Mouse (Mus musculus) adrenal gland, postnatal 14 days (tissue): Measurements from ENCODE around the gene Nr4a3. TPM values are rescaled to one million over a fixed set of nuclear protein-coding genes. Genes with fewer than 3 reads are reported as not detected.

Source experiments
- DNase-seq: peaks from one replicate; pipeline ENCODE4 v3.0.0; 2021; ENCODE audit warnings: mixed read lengths
- total RNA-seq: library from RNA; stranded (reverse); gene quantifications from 2 replicates; pipeline ENCODE4 v1.2.3, GENCODE M21; 2021

The Nr4a3 gene
- total RNA-seq, 1 experiment from 2014 or later: 108 TPM

- DNase-seq: no peak
Observed at GRCm38 (mm10) chr4:48108591-48108990, 63.6 kb downstream of the Nr4a3 start.

GRCm38 (mm10) chr4:48110331-48110730 is 65.4 kb downstream of the Nr4a3 start:
- no peak for DNase-seq

GRCm38 (mm10) chr4:48116191-48116590 is 71.2 kb downstream of the Nr4a3 start:
- peak; percentile 65 for DNase-seq

GRCm38 (mm10) chr4:48124416-48124772 is 79.4 kb downstream of the Nr4a3 start:
- DNase-seq: peak; percentile 59

- peak; percentile 95 for DNase-seq
Observed at GRCm38 (mm10) chr4:48124773-48125469, 80.0 kb downstream of the Nr4a3 start, which contains the start of gene Stx17. Gene Stx17, plus strand, starts transcription at chr4:48124915.

GRCm38 (mm10) chr4:48130314-48130713 is 85.4 kb downstream of the Nr4a3 start:
- peak; percentile 34 for DNase-seq

- DNase-seq: no peak
Observed at GRCm38 (mm10) chr4:48131606-48132005, 86.7 kb downstream of the Nr4a3 start.

- no peak for DNase-seq
Observed at GRCm38 (mm10) chr4:48132721-48133120, 87.8 kb downstream of the Nr4a3 start.

Other genes with a start within 250 kb of the Nr4a3 start
- gene Stx17, start 79.8 kb downstream of the Nr4a3 start, total RNA-seq: 46.4 and 55.4 TPM in 2 replicates
- gene Erp44, start 234.4 kb downstream of the Nr4a3 start, total RNA-seq: 60.0 and 63.1 TPM in 2 replicates
- gene Invs, start 234.6 kb downstream of the Nr4a3 start, total RNA-seq: 8.3 and 11.2 TPM in 2 replicates